Mouse (Mus musculus) brain, embryonic 14.5 days (tissue): ENCODE results near the gene Atg4a. TPM values are rescaled to one million over a fixed set of nuclear protein-coding genes. Genes with fewer than 3 reads are reported as not detected.

Experiments
- DNase-seq: peaks from one replicate; pipeline ENCODE4 v3.0.0-alpha.2; 2011; ENCODE audit warnings: low read depth
- CTCF ChIP-seq: fragments of 200-500 bp; IDR thresholded peaks from 2 replicates; pipeline ENCODE4 v1.5.1; 2012; ENCODE audit warnings: inconsistent platforms, mild to moderate bottlenecking, moderate library complexity, borderline replicate concordance; ENCODE audit not compliant: insufficient read depth, insufficient read length; ENCODE audit errors: extremely low read depth
- POLR2A ChIP-seq: fragments of 200-500 bp; IDR thresholded peaks from 2 replicates; pipeline ENCODE4 v1.6.1; 2012; ENCODE audit warnings: mild to moderate bottlenecking, inconsistent platforms, borderline replicate concordance; ENCODE audit not compliant: poor library complexity, insufficient read depth, insufficient read length, severe bottlenecking; ENCODE audit errors: extremely low read depth
- polyA plus RNA-seq: library from polyadenylated mRNA; depleted of rRNA; stranded (reverse); fragments of >200 nt; gene quantifications from 2 replicates; pipeline ENCODE4 v1.2.3, GENCODE M21; 2012; rRNA removed

The Atg4a gene
- 12.0 and 12.5 TPM in 2 replicates for polyA plus RNA-seq

DNA sequence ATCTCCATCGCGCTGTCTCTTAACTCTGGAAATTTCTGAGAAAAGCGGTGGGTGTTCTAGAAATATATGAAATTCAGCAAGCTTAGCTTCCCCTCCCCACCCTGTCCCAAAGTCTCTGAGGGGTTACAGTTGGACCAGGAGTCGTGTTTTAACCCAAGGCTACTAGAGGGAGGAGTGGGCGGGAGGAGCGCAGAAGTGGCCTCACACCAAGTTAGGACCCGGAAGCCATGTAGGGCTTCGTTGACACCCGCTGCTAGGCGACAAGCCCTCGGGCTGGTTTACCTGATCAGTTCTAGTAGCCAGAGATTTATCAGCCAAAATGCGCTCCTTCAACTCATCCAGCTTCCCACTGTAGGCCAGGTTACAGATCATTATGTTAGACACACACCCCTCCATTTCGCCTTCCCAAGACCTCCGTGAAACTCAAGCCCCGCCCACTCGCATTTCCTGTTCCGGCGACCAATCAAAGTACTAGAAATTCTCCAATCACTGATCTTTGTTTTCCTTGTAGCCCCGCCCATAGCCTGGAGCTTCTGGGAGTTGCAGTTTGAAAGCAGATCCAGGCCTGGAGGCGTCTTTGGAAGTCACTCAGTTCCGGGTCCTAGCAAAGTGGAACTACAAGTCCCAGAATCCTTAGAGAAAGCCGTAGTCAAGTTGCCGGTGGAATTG, at the start of gene Atg4a, which contains the start of gene Psmd10:
Gene Atg4a, plus strand, starts transcription at position 636 of the 669 bp plus-strand sequence.
Gene Psmd10, minus strand, starts transcription at position 457 of the 669 bp plus-strand sequence.
- DNase-seq = peak; percentile 99
- no peak for TF ChIP-seq CTCF
- TF ChIP-seq POLR2A = no peak

GRCm38 (mm10) chrX:140907360-140907759, 49.3 kb upstream of the Atg4a start, which contains the start of gene Vsig1:
Gene Vsig1, plus strand, starts transcription at chrX:140907608.
- TF ChIP-seq POLR2A (no peak), CTCF (no peak)
- DNase-seq = no peak

DNA sequence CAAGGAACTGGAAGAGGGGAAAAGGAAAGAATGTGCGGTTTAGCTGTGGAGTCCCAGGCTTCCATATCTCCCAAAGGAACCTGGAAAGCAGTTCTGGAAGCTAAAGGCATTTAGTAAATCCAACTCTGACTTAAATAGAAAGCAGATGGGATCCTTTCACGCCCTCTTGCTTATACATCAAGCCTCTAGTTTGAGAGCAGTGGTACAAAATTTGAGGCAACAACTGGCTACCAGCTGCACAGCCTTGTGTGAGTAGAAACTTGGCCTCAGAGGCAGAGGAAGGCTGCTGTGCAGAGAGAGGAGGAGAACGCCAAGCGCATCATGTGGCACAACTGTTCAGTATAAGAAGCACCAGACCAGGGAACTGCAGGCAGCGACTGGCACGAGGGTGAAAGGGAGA, 35.4 kb upstream of the Atg4a start:
- DNase-seq = no peak

DNA sequence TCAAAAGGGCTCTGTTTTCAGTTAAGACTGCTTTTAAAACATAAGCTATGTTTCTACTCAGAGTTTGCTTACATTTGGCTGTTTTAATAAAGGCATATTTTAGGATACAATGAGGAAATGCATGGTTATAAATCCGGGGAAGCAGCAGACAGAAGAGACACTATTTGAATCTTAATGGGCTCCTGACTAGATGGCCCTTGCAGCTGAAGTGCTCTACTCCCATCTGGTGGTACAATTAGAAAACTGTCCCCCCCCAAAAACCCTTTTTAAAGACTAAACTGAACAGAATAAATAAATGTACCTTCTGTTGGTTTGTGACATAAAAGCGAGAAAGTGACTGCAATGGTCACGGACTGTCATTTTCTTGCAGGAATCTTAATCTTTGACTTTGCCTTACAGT, 24.6 kb upstream of the Atg4a start:
- peak; percentile 61 for DNase-seq
- peak; percentile 50; the same call in 1 of the 2 replicates for TF ChIP-seq CTCF
- TF ChIP-seq POLR2A = no peak

More for the DNA sequence above, 35.4 kb upstream of the Atg4a start:
- TF ChIP-seq POLR2A (no peak), CTCF (no peak)

DNA sequence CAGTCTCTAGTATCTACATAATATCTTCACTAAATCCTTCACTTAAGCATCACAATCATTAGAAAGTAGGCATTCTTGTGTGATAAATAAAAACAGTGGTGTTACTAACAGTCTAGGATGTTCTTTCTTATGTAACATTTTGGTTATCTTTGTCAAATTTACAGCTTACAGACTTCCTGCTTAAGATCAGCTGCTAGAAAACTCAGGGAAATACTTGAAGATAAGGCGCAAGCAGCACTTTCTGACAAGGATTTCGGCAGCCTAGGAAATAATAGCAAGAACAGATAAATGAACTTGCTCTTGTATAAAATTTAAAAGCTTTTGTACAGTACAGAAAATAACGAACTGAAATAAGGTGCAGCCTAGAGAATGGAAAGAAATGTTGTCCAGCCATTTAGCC, 23.4 kb upstream of the Atg4a start:
- TF ChIP-seq CTCF = no peak
- TF ChIP-seq POLR2A = no peak
- DNase-seq = no peak

GRCm38 (mm10) chrX:140936271-140936670, 20.4 kb upstream of the Atg4a start:
- TF ChIP-seq CTCF = no peak
- no peak for DNase-seq

DNA sequence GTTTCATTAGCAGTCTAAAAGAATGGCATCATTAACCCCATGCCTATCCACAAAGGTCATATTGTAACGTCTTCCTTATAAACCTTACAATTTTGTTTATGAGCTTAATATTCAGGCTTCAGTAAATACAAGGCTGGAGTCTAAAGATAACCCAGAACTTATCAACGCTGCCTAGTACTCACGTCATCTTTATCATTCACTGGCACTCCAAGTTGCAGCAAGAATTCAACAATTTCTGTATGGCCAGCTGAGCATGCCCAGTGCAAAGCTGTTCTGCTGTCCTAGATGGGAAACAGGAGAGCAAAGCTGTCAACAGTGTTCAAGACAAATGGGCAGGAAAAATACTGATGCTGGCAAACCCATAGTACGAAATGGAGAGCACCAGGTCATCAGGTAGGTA, 3.1 kb upstream of the Atg4a start:
- TF ChIP-seq POLR2A = no peak
- TF ChIP-seq CTCF = no peak
- no peak for DNase-seq

DNA sequence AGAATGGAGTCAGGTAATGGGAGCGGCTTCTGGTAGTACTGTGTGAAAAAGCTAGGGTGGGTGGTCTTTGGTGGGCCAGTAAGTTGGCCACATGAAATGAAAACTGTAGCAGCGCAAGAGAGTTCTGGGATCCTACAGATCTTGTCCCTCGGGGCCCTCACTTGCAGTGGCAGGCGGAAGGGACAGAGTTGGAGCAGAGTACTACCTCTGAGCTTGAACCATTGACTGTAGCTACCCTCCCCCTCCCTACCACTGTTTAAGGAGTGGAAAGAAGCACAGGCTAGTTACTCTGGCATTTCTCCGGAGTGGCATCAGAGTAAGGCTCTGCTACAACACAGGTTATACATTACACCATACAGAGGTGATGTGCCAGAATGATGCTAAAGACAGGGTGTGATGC, 252 bp downstream of the Atg4a start:
- DNase-seq = no peak
- no peak for TF ChIP-seq POLR2A
- no peak for TF ChIP-seq CTCF

GRCm38 (mm10) chrX:140978943-140979342, 22.2 kb downstream of the Atg4a start:
- TF ChIP-seq POLR2A (no peak), CTCF (no peak)
- DNase-seq = no peak

DNA sequence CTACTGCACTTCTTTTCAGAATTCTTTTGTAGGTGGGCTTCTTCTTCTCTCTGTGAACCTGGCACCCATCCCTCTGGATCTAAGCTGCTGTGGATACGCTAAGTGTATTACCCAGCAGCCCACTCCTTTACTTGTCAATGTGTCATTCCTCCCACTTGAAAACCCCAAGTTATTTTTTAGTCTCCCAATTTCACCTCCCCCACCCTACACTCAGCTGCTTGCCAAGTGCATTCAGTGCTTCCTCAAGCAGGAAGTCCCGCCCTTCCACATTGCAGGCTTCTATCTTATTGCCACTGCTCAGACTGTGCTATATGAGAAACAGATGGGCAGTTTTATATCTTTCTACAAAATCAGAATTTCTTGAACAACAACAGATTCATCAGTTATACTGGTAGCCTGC, 22.8 kb downstream of the Atg4a start:
- DNase-seq = peak; percentile 27
- TF ChIP-seq POLR2A = no peak
- no peak for TF ChIP-seq CTCF

DNA sequence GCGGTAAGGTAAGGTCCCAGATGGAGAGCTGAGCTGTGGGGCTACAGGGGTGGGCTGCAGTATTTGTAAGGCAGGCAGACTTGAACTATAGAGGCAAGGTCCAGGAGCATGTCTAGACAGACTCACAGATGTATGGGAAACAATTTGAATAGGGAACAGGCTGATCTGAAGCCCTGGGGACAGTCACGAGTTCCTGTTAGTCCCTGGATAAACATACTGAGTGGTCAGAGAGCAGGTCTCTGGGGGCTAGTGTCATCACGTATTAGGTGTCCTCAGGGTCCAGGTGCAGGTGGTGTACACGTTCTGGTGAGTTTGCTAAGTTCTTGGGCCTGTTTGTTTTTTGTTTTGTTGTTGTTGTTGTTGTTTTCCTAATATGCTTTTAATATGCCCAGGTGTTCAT, 23.5 kb downstream of the Atg4a start:
- DNase-seq = no peak
- no peak for TF ChIP-seq CTCF
- no peak for TF ChIP-seq POLR2A
